Mouse (Mus musculus) CH12.LX (cell line): ENCODE data around the gene Olfr263.

Experiments used
- CHD1 ChIP-seq: IDR thresholded peaks from 2 replicates; pipeline ENCODE4 v1.6.1; 2012; ENCODE audit warnings: low read depth, low read length, improper control_type of control experiment, inconsistent platforms
- CHD2 ChIP-seq: IDR thresholded peaks from 2 replicates; pipeline ENCODE4 v1.6.1; 2011; ENCODE audit warnings: low read length, improper control_type of control experiment
- CTCF ChIP-seq, 2 experiments: IDR thresholded peaks in 1 of 2; conservative IDR thresholded peaks in 1 of 2; 2 replicates each; pipeline ENCODE4 v1.5.1; 2011 to 2012; ENCODE audit warnings: low read depth in 2 of 2, low read length in 2 of 2, improper control_type of control experiment in 1 of 2, inconsistent platforms in 1 of 2, mild to moderate bottlenecking in 1 of 2, moderate library complexity in 1 of 2
- E2F4 ChIP-seq: IDR thresholded peaks from 2 replicates; pipeline ENCODE4 v1.6.1; 2011; ENCODE audit warnings: low read depth, low read length, improper control_type of control experiment; ENCODE audit not compliant: insufficient replicate concordance
- ELF1 ChIP-seq: IDR thresholded peaks from 2 replicates; pipeline ENCODE4 v1.6.1; 2014; ENCODE audit warnings: low read depth, mild to moderate bottlenecking, inconsistent platforms, low read length, improper control_type of control experiment
- EP300 ChIP-seq: IDR thresholded peaks from 2 replicates; pipeline ENCODE4 v1.6.1; 2011; ENCODE audit warnings: low read length, improper control_type of control experiment
- MYC ChIP-seq: IDR thresholded peaks from 2 replicates; pipeline ENCODE4 v1.6.1; 2011; ENCODE audit warnings: low read depth, mild to moderate bottlenecking, improper control_type of control experiment, low read length
- POLR2A ChIP-seq: IDR thresholded peaks from 2 replicates; pipeline ENCODE4 v1.6.1; 2011; ENCODE audit warnings: low read depth, mild to moderate bottlenecking, improper control_type of control experiment, low read length
- SMC3 ChIP-seq: IDR thresholded peaks from 2 replicates; pipeline ENCODE4 v1.6.1; 2011; ENCODE audit warnings: low read depth, low read length, improper control_type of control experiment
- TBP ChIP-seq: conservative IDR thresholded peaks from 2 replicates; pipeline ENCODE4 v1.6.1; 2011; ENCODE audit warnings: low read depth, low read length, improper control_type of control experiment
- TCF12 ChIP-seq: IDR thresholded peaks from 2 replicates; pipeline ENCODE4 v1.6.1; 2014; ENCODE audit warnings: low read depth, mild to moderate bottlenecking, inconsistent platforms, low read length, improper control_type of control experiment
- ZKSCAN1 ChIP-seq: IDR thresholded peaks from 2 replicates; pipeline ENCODE4 v1.6.1; 2012; ENCODE audit warnings: low read depth, inconsistent platforms, low read length, improper control_type of control experiment, borderline replicate concordance
- ZMIZ1 ChIP-seq: IDR thresholded peaks from 2 replicates; pipeline ENCODE4 v1.6.1; 2012; ENCODE audit warnings: low read depth, mild to moderate bottlenecking, inconsistent platforms, low read length, improper control_type of control experiment
- ZNF384 ChIP-seq: IDR thresholded peaks from 2 replicates; pipeline ENCODE4 v1.6.1; 2012; ENCODE audit warnings: low read depth, low read length, improper control_type of control experiment, inconsistent platforms

- TF ChIP-seq SMC3 (no peak), CTCF (conservative IDR thresholded peaks at IDR 0.05 in 1 of 2, IDR thresholded peaks at IDR 0.05 in 1 of 2; ENCODE audit: low read depth in 2 of 2, low read length in 2 of 2) (no peak), EP300 (no peak), TBP (no peak), POLR2A (no peak), E2F4 (no peak), ELF1 (no peak), TCF12 (no peak), ZKSCAN1 (no peak), CHD1 (0 out of 2 replicates have a peak, but pooled peaks have one; percentile 54), ZNF384 (no peak), ZMIZ1 (no peak), CHD2 (no peak), MYC (no peak)
Measured at GRCm38 (mm10) chr13:21159475-21159819, 30.0 kb downstream of the Olfr263 start.
